Mouse (Mus musculus) adipocyte (in vitro differentiated cells): ENCODE results near the gene Ccng1.

ENCODE experiments used
- DNase-seq: peaks from one replicate; pipeline ENCODE4 v3.0.0-alpha.2; 2016; ENCODE audit warnings: low spot score

Gene Ccng1

GRCm38 (mm10) chr11:40755109-40755627 lies at the start of gene Ccng1:
Gene Ccng1 (minus strand): TSS chr11:40755311.
- DNase-seq: peak; percentile 99

DNA sequence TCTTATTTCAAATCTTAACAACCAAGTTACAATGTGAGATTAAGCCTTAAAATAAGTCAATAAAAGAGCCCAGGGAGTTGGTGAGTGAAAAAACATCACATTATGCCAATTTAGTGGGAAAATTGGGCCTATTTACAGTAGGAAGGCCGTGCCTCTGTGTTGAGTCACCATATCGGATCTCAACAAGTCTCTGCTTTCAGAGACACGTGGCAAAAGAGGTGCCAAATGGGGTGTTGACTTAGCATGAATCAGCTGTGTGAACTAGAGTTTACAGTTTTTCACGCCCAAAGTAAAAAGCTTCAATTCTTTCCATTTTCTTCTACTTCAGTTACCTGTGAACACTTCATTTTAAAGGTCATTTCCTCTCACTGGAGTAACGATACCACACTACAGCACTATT lies 35.2 kb upstream of the Ccng1 start:
- DNase-seq: peak; percentile 45

DNA sequence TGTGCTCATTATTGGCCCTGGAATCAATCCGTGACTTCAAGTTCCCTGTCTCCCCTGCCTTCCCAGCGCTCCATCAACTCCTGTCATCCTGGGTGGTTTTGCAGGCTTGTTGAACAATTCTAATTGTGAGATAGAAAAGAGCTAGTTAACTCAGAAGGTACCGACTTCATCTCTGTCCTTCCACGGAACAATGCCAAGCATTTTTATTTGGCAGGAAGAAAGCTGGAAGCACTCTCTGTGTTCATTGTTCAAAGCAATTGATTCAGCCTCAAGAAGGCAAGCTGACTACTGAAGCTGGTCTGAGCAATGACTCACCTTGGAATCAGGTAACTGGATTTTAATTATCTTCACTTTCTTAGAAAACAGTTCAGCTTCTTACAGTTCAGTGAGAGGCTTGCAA lies 34.6 kb upstream of the Ccng1 start:
- DNase-seq: no peak

GRCm38 (mm10) chr11:40786900-40787299 lies 31.8 kb upstream of the Ccng1 start:
- no peak for DNase-seq

- no peak for DNase-seq
Measured at GRCm38 (mm10) chr11:40784326-40784725, 29.2 kb upstream of the Ccng1 start.

DNA sequence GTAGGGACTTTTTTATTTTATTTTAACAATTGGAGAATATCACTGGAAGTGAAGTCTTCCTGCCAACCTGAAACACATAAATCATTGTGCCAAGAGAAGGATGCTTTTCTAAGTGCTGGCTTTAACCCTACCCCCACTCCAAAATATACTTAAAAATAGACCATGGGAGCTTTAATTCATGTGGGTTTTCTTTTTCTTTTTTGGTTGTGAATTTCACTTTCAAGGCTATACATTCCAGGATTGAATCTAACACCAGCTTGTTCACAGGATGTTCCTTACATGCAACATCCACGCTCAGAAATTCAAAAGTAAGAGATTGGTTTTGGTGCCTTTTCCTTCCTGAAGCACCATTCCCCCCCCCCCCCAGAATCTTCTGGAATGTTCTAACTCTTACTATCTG lies 28.2 kb upstream of the Ccng1 start:
- no peak for DNase-seq

- DNase-seq: no peak
Measured at GRCm38 (mm10) chr11:40781857-40782256, 26.7 kb upstream of the Ccng1 start.

DNA sequence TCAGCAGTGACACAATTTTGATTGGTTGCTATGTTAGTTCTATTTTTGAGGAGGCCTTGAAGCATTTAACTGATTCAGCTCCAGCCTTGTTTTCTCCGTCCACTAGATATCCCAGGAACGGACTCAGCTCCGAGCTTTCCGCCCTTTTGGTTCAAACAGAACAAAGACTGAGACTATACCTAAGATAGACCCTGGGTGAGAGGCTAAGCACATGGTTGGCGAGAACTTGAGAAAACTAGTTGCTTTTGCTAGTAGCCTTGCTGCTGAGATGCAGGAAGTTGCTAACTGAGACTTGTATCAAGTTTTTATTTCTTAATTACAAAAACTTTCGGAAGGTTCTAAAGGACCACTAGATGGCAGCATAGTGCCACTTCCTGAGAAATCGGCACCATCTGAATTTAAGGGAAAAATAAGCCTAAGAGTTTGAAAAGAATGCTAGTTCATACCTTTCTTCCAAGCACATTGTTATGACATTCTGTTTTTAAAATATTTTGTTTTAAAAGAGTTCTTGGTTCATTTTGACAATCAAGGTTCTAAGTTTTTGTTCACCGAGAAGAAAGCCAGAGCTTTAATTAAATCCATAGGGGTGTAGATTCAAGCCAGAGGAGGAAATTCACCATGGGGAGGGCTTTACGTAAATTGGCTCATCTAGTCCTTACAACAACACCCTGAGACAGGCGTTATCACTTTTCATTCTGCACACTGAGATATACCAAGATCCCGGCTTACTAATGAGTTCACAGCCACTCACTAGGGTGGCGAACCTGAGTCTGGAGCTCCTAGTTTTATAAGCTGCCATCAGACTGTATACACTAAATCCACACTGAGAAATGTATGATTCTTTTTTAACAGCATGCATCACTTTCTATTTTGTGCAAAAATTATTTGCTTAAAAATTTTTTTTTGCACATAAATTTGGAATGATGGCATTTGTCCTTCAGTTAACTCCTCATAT lies 20.5 kb upstream of the Ccng1 start:
- DNase-seq: peak; percentile 70

DNA sequence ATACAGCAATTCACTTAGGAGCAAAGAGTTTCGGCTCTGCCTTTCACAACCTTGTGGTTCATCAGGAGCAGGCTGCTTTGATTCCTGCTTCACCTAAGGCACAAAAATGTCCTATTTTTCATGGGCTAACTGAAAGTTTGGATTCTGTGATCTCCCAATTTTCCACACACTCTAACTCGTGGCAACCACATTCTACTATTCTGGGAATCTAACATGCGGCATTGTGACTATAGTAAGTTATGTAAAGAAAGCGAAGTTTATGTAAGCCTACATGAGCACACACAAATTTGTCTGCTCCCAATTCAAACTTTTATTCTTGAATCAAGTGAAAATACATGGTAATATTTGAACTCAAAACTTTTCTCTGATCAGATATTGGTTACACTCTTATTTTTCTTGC lies 9.6 kb upstream of the Ccng1 start:
- no peak for DNase-seq

DNA sequence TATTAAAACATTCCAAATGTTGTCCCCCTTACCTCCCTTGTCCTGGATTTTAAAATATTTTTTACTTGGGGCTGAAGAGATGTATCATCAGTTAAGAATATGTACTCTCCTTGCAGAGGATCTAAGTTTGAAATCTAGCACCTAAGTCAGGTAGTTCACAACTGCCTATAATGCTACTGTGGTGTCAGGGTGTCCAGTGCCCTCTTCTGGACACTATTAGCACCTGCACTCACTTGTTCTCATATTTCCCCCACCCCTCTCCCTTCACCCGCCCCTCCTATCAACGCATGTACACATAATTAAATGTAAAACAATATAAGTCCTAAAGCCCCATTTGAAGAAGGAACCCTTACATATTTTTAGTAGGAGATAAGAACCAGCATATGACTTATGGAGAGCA lies 8.3 kb upstream of the Ccng1 start:
- DNase-seq: peak; percentile 17

- DNase-seq: no peak
Measured at GRCm38 (mm10) chr11:40759896-40760295, 4.8 kb upstream of the Ccng1 start.

DNA sequence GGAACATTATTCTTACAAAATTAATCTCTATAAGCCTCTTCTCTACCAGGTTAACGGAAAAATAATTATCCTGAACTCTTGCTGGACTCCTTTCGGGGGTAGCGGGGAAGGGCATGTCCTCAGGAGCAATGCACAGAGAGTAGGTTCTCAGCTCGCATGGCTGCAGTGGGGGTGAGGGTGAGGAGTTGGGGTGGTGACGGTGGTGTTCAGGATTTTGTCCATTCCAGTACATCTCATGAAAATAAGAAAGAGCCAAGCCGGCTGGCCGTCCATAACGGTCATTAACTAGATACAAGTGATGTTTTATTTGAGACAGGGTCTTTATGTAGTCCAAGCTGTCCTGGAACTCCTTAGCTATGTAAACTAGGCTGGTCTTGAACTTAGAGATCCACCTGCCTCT lies 857 bp upstream of the Ccng1 start:
- DNase-seq: no peak

DNA sequence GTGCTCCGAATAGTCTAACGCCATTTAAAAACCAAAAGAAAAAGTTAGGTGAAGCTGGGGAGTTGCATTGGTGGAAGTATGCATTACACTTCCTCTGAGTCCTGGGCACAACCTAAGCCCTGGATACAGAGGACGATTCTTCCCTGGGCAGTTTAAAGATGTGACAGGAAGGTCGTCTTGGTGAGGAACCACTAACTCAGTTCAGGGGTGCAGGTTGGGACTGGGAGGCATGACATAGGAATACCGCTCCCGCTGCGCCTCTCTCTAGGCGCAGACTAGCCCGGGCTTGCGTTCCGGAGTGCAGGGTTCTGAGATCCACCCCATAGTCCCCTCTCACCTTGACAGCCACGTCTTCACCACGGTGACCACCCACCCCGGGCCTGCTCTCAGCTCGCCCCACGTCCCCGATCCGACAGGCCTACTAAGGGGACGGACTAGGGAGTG lies 425 bp downstream of the Ccng1 start:
- peak; percentile 47 for DNase-seq

DNA sequence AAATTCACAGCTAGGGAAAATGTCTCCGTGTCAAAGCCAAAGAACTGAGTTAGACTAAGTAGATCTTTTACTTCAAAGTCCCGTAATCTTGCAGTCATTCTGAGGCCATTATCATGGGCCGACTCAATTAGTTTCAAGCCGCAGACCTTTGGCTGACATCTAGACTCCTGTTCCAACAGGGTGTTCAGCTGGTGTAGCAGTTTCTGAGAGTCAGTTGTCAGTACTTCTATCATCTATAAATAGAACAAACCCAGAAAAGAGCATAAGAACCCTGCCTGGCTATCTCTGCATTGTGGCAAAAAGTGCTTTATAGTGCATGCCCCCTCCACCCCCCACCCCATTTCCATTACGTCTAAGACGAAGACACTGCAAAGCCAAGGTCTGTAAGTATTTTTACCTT lies 1.3 kb downstream of the Ccng1 start:
- peak; percentile 22 for DNase-seq

DNA sequence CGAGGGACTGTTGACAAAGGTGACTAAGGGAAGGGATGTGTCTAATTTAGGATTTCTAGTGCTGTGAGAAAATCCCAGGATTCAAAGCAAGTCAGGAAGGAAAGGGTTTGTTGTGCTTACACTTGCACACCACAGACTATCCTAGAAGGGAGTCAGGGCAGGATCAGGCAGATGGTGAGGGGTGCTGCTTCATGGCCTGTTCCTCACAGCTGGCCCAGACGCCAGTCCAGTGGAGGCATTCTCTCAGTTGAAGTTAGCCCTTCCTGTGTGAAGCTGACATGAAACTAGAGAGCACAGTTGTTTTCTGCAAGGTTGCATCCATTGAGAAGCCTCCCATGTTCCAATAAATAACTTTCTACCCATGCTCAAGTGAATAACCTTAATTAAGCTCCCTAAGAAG lies 7.4 kb downstream of the Ccng1 start:
- DNase-seq: no peak

DNA sequence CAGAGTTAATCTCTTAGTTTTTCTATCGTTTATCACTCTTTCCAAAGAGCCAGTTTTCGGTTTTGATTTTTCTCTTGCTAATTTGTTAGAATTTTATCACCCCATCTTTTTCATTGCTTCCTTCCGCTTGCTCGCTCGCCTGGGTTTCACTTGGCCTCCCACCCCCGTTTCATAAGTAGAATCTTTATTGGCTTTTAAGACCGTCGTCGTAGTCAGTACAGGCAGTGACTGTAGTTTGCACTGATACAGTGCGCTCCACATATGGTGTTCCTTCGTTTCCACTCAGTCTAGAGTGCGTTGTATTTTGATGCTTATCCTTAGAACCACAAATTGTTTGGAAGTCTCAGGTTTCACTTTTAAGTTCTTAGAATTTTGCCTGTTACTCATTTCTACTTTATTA lies 8.8 kb downstream of the Ccng1 start:
- no peak for DNase-seq

GRCm38 (mm10) chr11:40744348-40744747 lies 10.8 kb downstream of the Ccng1 start:
- DNase-seq: no peak

GRCm38 (mm10) chr11:40741605-40742262 lies 13.4 kb downstream of the Ccng1 start:
- DNase-seq: peak; percentile 33

- no peak for DNase-seq
Measured at GRCm38 (mm10) chr11:40737369-40737768, 17.7 kb downstream of the Ccng1 start.

- peak; percentile 36 for DNase-seq
Measured at GRCm38 (mm10) chr11:40734251-40734752, 20.8 kb downstream of the Ccng1 start.

GRCm38 (mm10) chr11:40733339-40734174 lies 21.6 kb downstream of the Ccng1 start, which contains the start of the genes Hmmr and Nudcd2:
Gene Hmmr (minus strand): TSS chr11:40733422.
Gene Nudcd2 (plus strand): TSS chr11:40733667.
- DNase-seq: peak; percentile 98

DNA sequence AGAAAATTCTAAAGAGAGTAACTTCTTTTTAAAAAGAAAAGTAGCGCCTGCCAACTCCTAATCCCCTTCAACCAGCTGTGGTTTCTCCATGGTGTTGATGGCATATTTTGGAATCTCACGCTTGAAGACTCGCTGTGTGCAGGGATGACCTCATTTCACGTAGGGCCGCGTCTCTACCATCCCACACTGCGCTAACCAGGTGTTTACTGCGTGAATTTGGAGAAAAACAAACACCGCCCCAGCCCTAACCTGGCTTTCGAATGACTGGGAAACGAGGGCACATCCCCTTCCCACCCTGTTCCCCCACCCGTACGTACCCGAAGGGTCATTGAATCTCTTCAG lies 22.1 kb downstream of the Ccng1 start:
- no peak for DNase-seq
